Mouse (Mus musculus): ENCODE results near the gene Car10. TPM values are rescaled to one million over a fixed set of nuclear protein-coding genes. Genes with fewer than 3 reads are reported as not detected.

The Car10 gene
- total and polyA plus RNA-seq, 2 experiments from 2014 or later = 45.0 to 54.1 TPM

GRCm38 (mm10) chr11:93640954-93641353 is 543.1 kb downstream of the Car10 start:
- H3K4me2 ChIP-seq (ENCODE audit: low read depth, low read length) = no peak overlapping the region
- H3K9me3 ChIP-seq (ENCODE audit: low read length) = no peaks in the 10 kb centered on the region
- no peaks in the 10 kb centered on the region; the same call in 1 of the 2 replicates for H3K4me1 ChIP-seq (ENCODE audit: insufficient read depth, low read length)
- H3K36me3 ChIP-seq (ENCODE audit: insufficient read depth, low read length) = no peaks in the 10 kb centered on the region
- no peak overlapping the region for H3K9ac ChIP-seq (replicated peaks; ENCODE audit: low read length)
- H3K27me3 ChIP-seq (ENCODE audit: insufficient read depth, low read length) = no peaks in the 10 kb centered on the region
- DNase-seq (ENCODE audit: low spot score) (no peak), ATAC-seq (no peak)
- H3K27ac ChIP-seq = no peak overlapping the region
- no peak overlapping the region for H3K4me3 ChIP-seq (ENCODE audit: low read length)
- 38% methylated on average over 5 of the region's 5 CpGs for WGBS
- no peak for TF ChIP-seq CTCF (IDR thresholded peaks at IDR 0.05; ENCODE audit: low read depth)

- Histone ChIP-seq H3K9ac (replicated peaks; ENCODE audit: low read length) (no peak overlapping the region), H3K27me3 (ENCODE audit: insufficient read depth, low read length) (no peaks in the 10 kb centered on the region), H3K4me3 (ENCODE audit: low read length) (no peak overlapping the region), H3K27ac (no peak overlapping the region), H3K9me3 (ENCODE audit: low read length) (no peaks in the 10 kb centered on the region), H3K4me2 (ENCODE audit: low read depth, low read length) (no peak overlapping the region), H3K36me3 (ENCODE audit: insufficient read depth, low read length) (no peaks in the 10 kb centered on the region), H3K4me1 (ENCODE audit: insufficient read depth, low read length) (no peaks in the 10 kb centered on the region; the same call in 1 of the 2 replicates)
- DNase-seq (ENCODE audit: low spot score) (no peak), ATAC-seq (no peak)
- no peak for TF ChIP-seq CTCF (IDR thresholded peaks at IDR 0.05; ENCODE audit: low read depth)
- 89% methylated on average over 1 of the region's 1 CpGs for WGBS
Observed at GRCm38 (mm10) chr11:93642331-93642730, 544.5 kb downstream of the Car10 start.

GRCm38 (mm10) chr11:93643006-93643405 is 545.2 kb downstream of the Car10 start:
- no peak for TF ChIP-seq CTCF (IDR thresholded peaks at IDR 0.05; ENCODE audit: low read depth)
- no peaks in the 10 kb centered on the region for H3K27me3 ChIP-seq (ENCODE audit: insufficient read depth, low read length)
- DNase-seq (ENCODE audit: low spot score) = no peak
- H3K27ac ChIP-seq = no peak overlapping the region
- H3K36me3 ChIP-seq (ENCODE audit: insufficient read depth, low read length) = no peaks in the 10 kb centered on the region
- ATAC-seq = no peak
- no peak overlapping the region for H3K4me3 ChIP-seq (ENCODE audit: low read length)
- H3K4me2 ChIP-seq (ENCODE audit: low read depth, low read length) = no peak overlapping the region
- H3K4me1 ChIP-seq (ENCODE audit: insufficient read depth, low read length) = no peaks in the 10 kb centered on the region; the same call in 1 of the 2 replicates
- no peak overlapping the region for H3K9ac ChIP-seq (replicated peaks; ENCODE audit: low read length)
- WGBS = 88% methylated on average over 4 of the region's 4 CpGs
- H3K9me3 ChIP-seq (ENCODE audit: low read length) = no peaks in the 10 kb centered on the region

GRCm38 (mm10) chr11:93643436-93643835 is 545.6 kb downstream of the Car10 start:
- no peak overlapping the region for H3K4me3 ChIP-seq (ENCODE audit: low read length)
- TF ChIP-seq CTCF (IDR thresholded peaks at IDR 0.05; ENCODE audit: low read depth) = no peak
- no peak overlapping the region for H3K4me2 ChIP-seq (ENCODE audit: low read depth, low read length)
- H3K9me3 ChIP-seq (ENCODE audit: low read length) = no peaks in the 10 kb centered on the region
- no peak for ATAC-seq
- no peak for DNase-seq (ENCODE audit: low spot score)
- H3K27me3 ChIP-seq (ENCODE audit: insufficient read depth, low read length) = no peaks in the 10 kb centered on the region
- no peaks in the 10 kb centered on the region for H3K36me3 ChIP-seq (ENCODE audit: insufficient read depth, low read length)
- WGBS = 85% methylated on average over 9 of the region's 9 CpGs
- H3K27ac ChIP-seq = no peak overlapping the region
- no peak overlapping the region for H3K9ac ChIP-seq (replicated peaks; ENCODE audit: low read length)
- H3K4me1 ChIP-seq (ENCODE audit: insufficient read depth, low read length) = no peaks in the 10 kb centered on the region; the same call in 1 of the 2 replicates

GRCm38 (mm10) chr11:93646216-93646615 is 548.4 kb downstream of the Car10 start:
- Histone ChIP-seq H3K27ac (no peak overlapping the region), H3K9ac (replicated peaks; ENCODE audit: low read length) (no peak overlapping the region), H3K36me3 (ENCODE audit: insufficient read depth, low read length) (no peaks in the 10 kb centered on the region), H3K4me2 (ENCODE audit: low read depth, low read length) (no peak overlapping the region), H3K4me1 (ENCODE audit: insufficient read depth, low read length) (no peaks in the 10 kb centered on the region), H3K4me3 (ENCODE audit: low read length) (no peak overlapping the region), H3K27me3 (ENCODE audit: insufficient read depth, low read length) (no peaks in the 10 kb centered on the region), H3K9me3 (ENCODE audit: low read length) (no peaks in the 10 kb centered on the region)
- no peak for ATAC-seq
- no peak for DNase-seq (ENCODE audit: low spot score)
- whole genome bisulfite sequencing = 89% methylated on average over 3 of the region's 3 CpGs
- no peak for TF ChIP-seq CTCF (IDR thresholded peaks at IDR 0.05; ENCODE audit: low read depth)

Measured in hindbrain, postnatal 0 days (tissue).